Mouse (Mus musculus): ENCODE data around the gene D630039A03Rik. TPM values are rescaled to one million over a fixed set of nuclear protein-coding genes. Genes with fewer than 3 reads are reported as not detected.
A peak's percentile ranks its signal among the peaks of the same experiment; 100 is the strongest.

Gene D630039A03Rik
- polyA plus RNA-seq (2014; fragmentation: Nextera tagmentation; extraction: Ambion mirVana): not detected in 2 replicates

DNA sequence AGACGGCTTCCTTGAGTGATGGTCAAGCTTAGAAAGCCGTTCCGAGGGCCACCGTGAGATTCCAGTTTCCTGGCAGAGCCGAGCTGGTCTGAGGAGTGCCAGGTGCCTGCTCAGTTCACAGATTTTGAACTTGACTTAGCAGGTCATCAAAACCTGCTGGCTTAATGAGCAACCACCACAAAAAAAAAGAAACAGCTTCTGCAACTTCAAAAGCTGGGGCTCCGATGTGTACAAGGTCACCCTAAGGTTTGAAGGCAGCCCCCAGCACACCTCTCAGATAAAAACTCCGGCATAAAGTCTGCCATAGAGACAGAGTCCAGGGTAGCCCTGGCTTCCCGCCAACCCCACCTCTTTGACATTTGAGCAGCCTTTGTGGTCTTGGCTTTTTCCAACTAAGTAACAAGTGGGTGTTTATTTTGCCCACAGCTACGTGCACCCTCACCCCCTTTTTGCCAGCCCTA, at the start of gene D630039A03Rik:
TSS of gene D630039A03Rik (minus strand) at position 97 of the 461 bp plus-strand sequence.
- H3K9me3 ChIP-seq (ENCODE audit: control insufficient read depth, low read length): no peaks in the 10 kb centered on the region
- H3K27me3 ChIP-seq (ENCODE audit: control insufficient read depth, insufficient read depth, low read length): no peaks in the 10 kb centered on the region; the same call in 1 of the 2 replicates
- no peaks in the 10 kb centered on the region for H3K36me3 ChIP-seq (ENCODE audit: control insufficient read depth, insufficient read depth, low read length)
- 40% methylated on average over 9 of the region's 9 CpGs for WGBS
- ATAC-seq (replicated peaks; ENCODE audit: low FRiP score) (no peak), DNase-seq (ENCODE audit: low spot score) (no peak)
- no peaks in the 10 kb centered on the region for H3K4me1 ChIP-seq (replicated peaks; ENCODE audit: control insufficient read depth, insufficient read depth, low read length)
- H3K4me3 ChIP-seq (ENCODE audit: low read depth, low read length): no peak within 1 kb of the TSS
- H3K4me2 ChIP-seq (ENCODE audit: low read depth, low read length, severe bottlenecking): no peak within 1 kb of the TSS
- no peak within 1 kb of the TSS for H3K27ac ChIP-seq (ENCODE audit: low read depth, low read length)
- no peak within 1 kb of the TSS for H3K9ac ChIP-seq (ENCODE audit: low read length)

DNA sequence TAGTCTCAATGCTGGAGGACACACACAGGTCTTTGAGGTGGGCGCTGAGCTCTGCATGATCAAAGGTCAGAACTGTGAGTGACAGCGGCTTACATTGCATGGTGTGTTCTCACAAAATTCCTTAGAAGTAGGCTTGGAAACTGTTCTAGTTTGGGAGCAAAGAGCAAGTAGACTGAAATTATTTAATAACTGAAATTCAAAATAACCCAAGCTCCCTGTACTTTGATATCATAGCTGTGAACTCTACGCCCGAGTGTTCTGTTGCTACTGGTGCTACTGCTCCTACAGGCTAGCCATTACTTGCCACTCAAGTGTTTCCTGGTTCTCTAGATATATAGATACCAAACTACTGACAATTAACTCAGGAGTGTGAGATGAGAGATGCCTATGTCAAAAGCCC, 49.4 kb upstream of the D630039A03Rik start:
- no peaks in the 10 kb centered on the region for H3K9me3 ChIP-seq (ENCODE audit: control insufficient read depth, low read length)
- DNase-seq (ENCODE audit: low spot score) (no peak), ATAC-seq (replicated peaks; ENCODE audit: low FRiP score) (no peak)
- no peaks in the 10 kb centered on the region for H3K27me3 ChIP-seq (ENCODE audit: control insufficient read depth, insufficient read depth, low read length)
- WGBS: 94% methylated on average over 4 of the region's 4 CpGs
- H3K27ac ChIP-seq (ENCODE audit: low read depth, low read length): no peak overlapping the region
- no peaks in the 10 kb centered on the region for H3K4me1 ChIP-seq (replicated peaks; ENCODE audit: control insufficient read depth, insufficient read depth, low read length)
- no peaks in the 10 kb centered on the region for H3K36me3 ChIP-seq (ENCODE audit: control insufficient read depth, insufficient read depth, low read length)
- no peak overlapping the region for H3K4me3 ChIP-seq (ENCODE audit: low read depth, low read length)
- H3K4me2 ChIP-seq (ENCODE audit: low read depth, low read length, severe bottlenecking): no peak overlapping the region
- no peak overlapping the region for H3K9ac ChIP-seq (ENCODE audit: low read length)

- H3K27me3 ChIP-seq (ENCODE audit: control insufficient read depth, insufficient read depth, low read length): no peaks in the 10 kb centered on the region
- H3K4me2 ChIP-seq (ENCODE audit: low read depth, low read length, severe bottlenecking): no peak overlapping the region
- no peaks in the 10 kb centered on the region for H3K9me3 ChIP-seq (ENCODE audit: control insufficient read depth, low read length)
- ATAC-seq (replicated peaks; ENCODE audit: low FRiP score): no peak
- H3K4me3 ChIP-seq (ENCODE audit: low read depth, low read length): no peak overlapping the region
- no peak overlapping the region for H3K27ac ChIP-seq (ENCODE audit: low read depth, low read length)
- 65% methylated on average over 1 of the region's 1 CpGs for WGBS
- H3K36me3 ChIP-seq (ENCODE audit: control insufficient read depth, insufficient read depth, low read length): no peaks in the 10 kb centered on the region
- no peak overlapping the region for H3K9ac ChIP-seq (ENCODE audit: low read length)
- no peaks in the 10 kb centered on the region for H3K4me1 ChIP-seq (replicated peaks; ENCODE audit: control insufficient read depth, insufficient read depth, low read length)
- no peak for DNase-seq (ENCODE audit: low spot score)
Observed at GRCm38 (mm10) chr4:57964143-57964542, 48.0 kb upstream of the D630039A03Rik start.

DNA sequence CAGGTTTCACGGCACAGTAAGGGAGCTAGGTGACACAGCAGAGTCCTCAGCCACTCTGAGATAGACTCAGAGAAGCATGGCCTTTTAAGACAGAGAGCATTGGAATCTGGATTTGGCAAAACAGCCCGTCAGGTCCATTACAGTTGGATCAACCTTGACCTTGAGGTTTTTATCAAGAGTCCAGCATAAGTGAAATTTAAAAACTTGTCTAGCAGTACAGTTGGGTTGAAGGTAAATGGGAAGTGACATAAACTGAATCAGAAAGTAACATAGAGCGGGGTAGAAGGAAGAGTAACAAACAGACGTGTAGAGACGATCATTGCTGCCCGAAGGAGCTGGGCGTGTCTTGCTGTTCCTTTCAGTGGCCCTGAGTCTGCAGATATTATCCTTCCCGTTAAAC, 43.0 kb upstream of the D630039A03Rik start:
- Histone ChIP-seq H3K9ac (ENCODE audit: low read length) (no peak overlapping the region), H3K27ac (ENCODE audit: low read depth, low read length) (no peak overlapping the region), H3K4me1 (replicated peaks; ENCODE audit: control insufficient read depth, insufficient read depth, low read length) (peaks cover 3% of the 10 kb centered on the region; the same call in 1 of the 2 replicates), H3K4me3 (ENCODE audit: low read depth, low read length) (no peak overlapping the region), H3K9me3 (ENCODE audit: control insufficient read depth, low read length) (no peaks in the 10 kb centered on the region), H3K36me3 (ENCODE audit: control insufficient read depth, insufficient read depth, low read length) (no peaks in the 10 kb centered on the region), H3K27me3 (ENCODE audit: control insufficient read depth, insufficient read depth, low read length) (no peaks in the 10 kb centered on the region), H3K4me2 (ENCODE audit: low read depth, low read length, severe bottlenecking) (no peak overlapping the region)
- ATAC-seq (replicated peaks; ENCODE audit: low FRiP score) (no peak), DNase-seq (ENCODE audit: low spot score) (no peak)
- WGBS: 87% methylated on average over 8 of the region's 8 CpGs

- Histone ChIP-seq H3K4me3 (ENCODE audit: low read depth, low read length) (no peak overlapping the region), H3K36me3 (ENCODE audit: control insufficient read depth, insufficient read depth, low read length) (no peaks in the 10 kb centered on the region), H3K4me1 (replicated peaks; ENCODE audit: control insufficient read depth, insufficient read depth, low read length) (peaks cover 3% of the 10 kb centered on the region; the same call in 1 of the 2 replicates), H3K9ac (ENCODE audit: low read length) (no peak overlapping the region), H3K9me3 (ENCODE audit: control insufficient read depth, low read length) (no peaks in the 10 kb centered on the region), H3K27ac (ENCODE audit: low read depth, low read length) (no peak overlapping the region), H3K4me2 (ENCODE audit: low read depth, low read length, severe bottlenecking) (no peak overlapping the region), H3K27me3 (ENCODE audit: control insufficient read depth, insufficient read depth, low read length) (no peaks in the 10 kb centered on the region)
- ATAC-seq (replicated peaks; ENCODE audit: low FRiP score) (no peak), DNase-seq (ENCODE audit: low spot score) (no peak)
- WGBS: 79% methylated on average over 9 of the region's 9 CpGs
Observed at GRCm38 (mm10) chr4:57958098-57958497, 42.0 kb upstream of the D630039A03Rik start.

GRCm38 (mm10) chr4:57957200-57958085, 41.3 kb upstream of the D630039A03Rik start:
- Histone ChIP-seq H3K4me3 (ENCODE audit: low read depth, low read length) (peak overlapping the region; percentile 79), H3K27ac (ENCODE audit: low read depth, low read length) (peak overlapping the region; percentile 70; the same call in 1 of the 2 replicates), H3K9me3 (ENCODE audit: control insufficient read depth, low read length) (no peaks in the 10 kb centered on the region), H3K4me1 (replicated peaks; ENCODE audit: control insufficient read depth, insufficient read depth, low read length) (peaks cover 3% of the 10 kb centered on the region; the same call in 1 of the 2 replicates), H3K27me3 (ENCODE audit: control insufficient read depth, insufficient read depth, low read length) (no peaks in the 10 kb centered on the region), H3K9ac (ENCODE audit: low read length) (peak overlapping the region; percentile 46), H3K36me3 (ENCODE audit: control insufficient read depth, insufficient read depth, low read length) (no peaks in the 10 kb centered on the region), H3K4me2 (ENCODE audit: low read depth, low read length, severe bottlenecking) (peak overlapping the region; percentile 69)
- whole genome bisulfite sequencing: 50% methylated on average over 11 of the region's 11 CpGs
- ATAC-seq (replicated peaks; ENCODE audit: low FRiP score): no peak
- DNase-seq (ENCODE audit: low spot score): no peak

DNA sequence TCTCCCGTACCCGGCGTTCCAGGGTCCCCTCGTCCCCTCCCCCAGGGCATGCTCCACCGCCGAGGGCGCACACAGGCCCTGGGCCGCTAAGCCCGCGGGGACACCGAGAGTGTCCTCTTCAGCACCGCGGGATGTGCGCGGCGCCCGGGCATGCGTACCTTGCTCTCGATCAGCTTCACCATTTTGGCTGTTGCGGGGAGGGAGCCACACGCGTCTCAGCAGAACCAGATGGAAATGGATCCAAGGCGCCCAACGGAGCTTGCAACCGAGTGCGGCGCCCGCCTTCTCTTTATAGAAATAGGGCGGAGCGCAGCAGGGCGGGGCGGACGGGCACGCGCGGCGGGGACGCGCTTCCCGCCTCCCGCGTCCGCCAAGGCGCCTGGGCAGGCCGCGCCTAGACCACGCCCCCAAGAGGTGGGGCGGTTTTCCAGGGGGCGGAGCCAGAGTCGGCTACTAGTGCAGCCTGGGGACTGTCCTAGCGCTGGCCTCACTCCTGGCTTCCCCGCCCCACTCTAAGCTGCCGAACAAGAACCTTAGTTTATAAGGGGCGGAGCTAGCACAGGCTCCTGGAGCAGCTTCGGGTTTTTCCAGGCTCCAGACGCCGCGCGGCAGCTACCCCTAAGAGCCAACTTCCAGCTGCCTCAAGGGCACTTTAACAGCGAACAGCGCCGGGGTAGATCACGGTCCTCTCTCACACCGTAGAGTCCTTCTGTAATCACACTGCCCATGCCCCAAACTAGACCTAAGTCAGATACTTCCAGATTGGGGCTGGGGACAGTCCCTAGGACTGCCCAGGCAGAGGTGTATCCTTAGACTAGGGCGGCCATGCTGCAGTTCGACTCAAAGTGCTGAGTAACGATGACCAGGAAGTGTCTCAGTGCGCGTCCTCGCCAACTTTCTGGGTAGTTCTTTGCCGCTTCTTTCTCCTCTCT, 40.2 kb upstream of the D630039A03Rik start, which contains the start of gene Txn1:
TSS of gene Txn1 (minus strand) at position 383 of the 932 bp plus-strand sequence.
- Histone ChIP-seq H3K36me3 (ENCODE audit: control insufficient read depth, insufficient read depth, low read length) (peaks cover 4% of the 10 kb centered on the region), H3K9ac (ENCODE audit: low read length) (peak within 1 kb of the TSS; percentile 88), H3K4me3 (ENCODE audit: low read depth, low read length) (peak within 1 kb of the TSS; percentile 79), H3K4me1 (replicated peaks; ENCODE audit: control insufficient read depth, insufficient read depth, low read length) (peaks cover 3% of the 10 kb centered on the region; the same call in 1 of the 2 replicates), H3K9me3 (ENCODE audit: control insufficient read depth, low read length) (peaks cover 3% of the 10 kb centered on the region; the same call in 1 of the 2 replicates), H3K27me3 (ENCODE audit: control insufficient read depth, insufficient read depth, low read length) (no peaks in the 10 kb centered on the region), H3K4me2 (ENCODE audit: low read depth, low read length, severe bottlenecking) (peak within 1 kb of the TSS; percentile 69), H3K27ac (ENCODE audit: low read depth, low read length) (peak within 1 kb of the TSS; percentile 82)
- peak; percentile 99 for DNase-seq (ENCODE audit: low spot score)
- peak; percentile 98 for ATAC-seq (replicated peaks; ENCODE audit: low FRiP score)
- WGBS: under 1% methylated on average over 67 of the region's 71 CpGs

DNA sequence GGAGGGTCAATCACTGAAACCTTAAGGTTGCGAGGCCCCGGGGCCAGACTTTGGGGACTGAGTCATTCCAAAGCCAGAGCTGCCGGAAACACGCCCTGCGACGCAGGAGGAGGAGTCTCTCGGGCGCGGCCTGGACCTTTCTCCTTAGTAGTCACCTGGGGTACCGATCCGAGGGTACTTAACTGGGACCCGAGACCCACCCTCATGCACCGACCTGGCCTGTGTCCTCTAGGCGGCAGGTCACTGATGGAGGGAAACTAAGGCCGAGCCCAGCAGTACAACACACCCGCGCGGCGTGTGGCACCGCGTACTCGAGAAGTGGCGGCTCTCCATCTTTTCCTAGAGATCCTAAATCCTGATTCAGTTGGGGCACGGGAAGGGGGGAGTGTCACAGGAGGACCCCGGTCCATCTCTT, 39.5 kb upstream of the D630039A03Rik start:
- peak overlapping the region; percentile 82 for H3K27ac ChIP-seq (ENCODE audit: low read depth, low read length)
- ATAC-seq (replicated peaks; ENCODE audit: low FRiP score) (peak; percentile 43), DNase-seq (ENCODE audit: low spot score) (peak; percentile 84)
- peak overlapping the region; percentile 79 for H3K4me3 ChIP-seq (ENCODE audit: low read depth, low read length)
- H3K4me1 ChIP-seq (replicated peaks; ENCODE audit: control insufficient read depth, insufficient read depth, low read length): peaks cover 3% of the 10 kb centered on the region; the same call in 1 of the 2 replicates
- H3K9me3 ChIP-seq (ENCODE audit: control insufficient read depth, low read length): peaks cover 3% of the 10 kb centered on the region; the same call in 1 of the 2 replicates
- peak overlapping the region; percentile 88 for H3K9ac ChIP-seq (ENCODE audit: low read length)
- peak overlapping the region; percentile 66 for H3K4me2 ChIP-seq (ENCODE audit: low read depth, low read length, severe bottlenecking)
- peaks cover 9% of the 10 kb centered on the region for H3K36me3 ChIP-seq (ENCODE audit: control insufficient read depth, insufficient read depth, low read length)
- H3K27me3 ChIP-seq (ENCODE audit: control insufficient read depth, insufficient read depth, low read length): no peaks in the 10 kb centered on the region
- WGBS: under 1% methylated on average over 25 of the region's 25 CpGs
